Mouse (Mus musculus) kidney, adult 18-20 months (tissue): ENCODE data around the gene Pold3.

Experiments
- DNase-seq: peaks from one replicate; pipeline ENCODE4 v3.0.0; 2021

The Pold3 gene

GRCm38 (mm10) chr7:100108341-100108740, 13.0 kb downstream of the Pold3 start:
- no peak for DNase-seq

- no peak for DNase-seq
These were observed 16.7 kb downstream of the Pold3 start for GRCm38 (mm10) chr7:100104677-100105076.

- no peak for DNase-seq
These were observed 21.3 kb downstream of the Pold3 start for GRCm38 (mm10) chr7:100100031-100100595.

GRCm38 (mm10) chr7:100086891-100087290, 34.5 kb downstream of the Pold3 start:
- DNase-seq: no peak

- no peak for DNase-seq
These were observed 35.1 kb downstream of the Pold3 start for GRCm38 (mm10) chr7:100086159-100086755.

- no peak for DNase-seq
These were observed 37.6 kb downstream of the Pold3 start for GRCm38 (mm10) chr7:100083812-100084211.

GRCm38 (mm10) chr7:100082836-100083235, 38.5 kb downstream of the Pold3 start:
- no peak for DNase-seq

- DNase-seq: no peak
These were observed 41.1 kb downstream of the Pold3 start for GRCm38 (mm10) chr7:100080087-100080781.

- DNase-seq: peak; percentile 31
These were observed 44.3 kb downstream of the Pold3 start for GRCm38 (mm10) chr7:100077071-100077470.

- no peak for DNase-seq
These were observed 45.1 kb downstream of the Pold3 start for GRCm38 (mm10) chr7:100076296-100076695.

- DNase-seq: no peak
These were observed 47.4 kb downstream of the Pold3 start for GRCm38 (mm10) chr7:100073959-100074358.

- DNase-seq: peak; percentile 11
These were observed 68.4 kb downstream of the Pold3 start for GRCm38 (mm10) chr7:100052991-100053390.

GRCm38 (mm10) chr7:100051904-100052303, 69.5 kb downstream of the Pold3 start:
- peak; percentile 40 for DNase-seq

- peak; percentile 17 for DNase-seq
These were observed 74.9 kb downstream of the Pold3 start for GRCm38 (mm10) chr7:100046486-100046885.

GRCm38 (mm10) chr7:100043605-100044031, 77.7 kb downstream of the Pold3 start:
- DNase-seq: no peak

- no peak for DNase-seq
These were observed 78.3 kb downstream of the Pold3 start for GRCm38 (mm10) chr7:100043096-100043495.

- DNase-seq: peak; percentile 25
These were observed 79.2 kb downstream of the Pold3 start for GRCm38 (mm10) chr7:100042120-100042519.

- DNase-seq: no peak
These were observed 84.9 kb downstream of the Pold3 start for GRCm38 (mm10) chr7:100036495-100036894.

- no peak for DNase-seq
These were observed 85.3 kb downstream of the Pold3 start for GRCm38 (mm10) chr7:100036050-100036449.

- DNase-seq: no peak
These were observed 86.4 kb downstream of the Pold3 start for GRCm38 (mm10) chr7:100034815-100035463.

- DNase-seq: no peak
These were observed 87.7 kb downstream of the Pold3 start for GRCm38 (mm10) chr7:100033672-100034071.
